Mouse (Mus musculus) brain, embryonic 14.5 days (tissue): Measurements from ENCODE around the gene Fnbp1l.

ENCODE experiments used
- CTCF ChIP-seq: fragments of 200-500 bp; IDR thresholded peaks from 2 replicates; pipeline ENCODE4 v1.5.1; 2012; ENCODE audit warnings: inconsistent platforms, mild to moderate bottlenecking, moderate library complexity, borderline replicate concordance; ENCODE audit not compliant: insufficient read depth, insufficient read length; ENCODE audit errors: extremely low read depth
- POLR2A ChIP-seq: fragments of 200-500 bp; IDR thresholded peaks from 2 replicates; pipeline ENCODE4 v1.6.1; 2012; ENCODE audit warnings: mild to moderate bottlenecking, inconsistent platforms, borderline replicate concordance; ENCODE audit not compliant: poor library complexity, insufficient read depth, insufficient read length, severe bottlenecking; ENCODE audit errors: extremely low read depth

DNA sequence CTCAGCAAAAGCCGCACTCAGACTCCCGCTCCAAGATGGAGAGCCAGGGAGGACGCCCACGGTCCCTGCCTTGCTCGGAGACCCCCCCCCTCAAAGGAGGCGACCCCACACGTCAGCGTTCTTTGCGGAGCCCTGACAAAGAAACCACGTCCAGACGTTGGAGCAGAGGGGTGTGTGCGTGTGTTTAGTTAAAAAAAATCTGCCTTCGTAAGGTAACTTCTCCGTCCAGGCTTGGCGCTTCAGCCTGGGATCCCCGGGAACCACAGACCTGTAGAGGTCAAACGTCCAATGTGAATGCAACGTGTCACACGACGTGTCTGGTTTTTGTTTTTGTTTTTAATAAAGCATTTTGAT, 393 bp upstream of the Fnbp1l start:
- TF ChIP-seq CTCF (no peak), POLR2A (no peak; the same call in 1 of the 2 replicates)
